Mouse (Mus musculus): Measurements from ENCODE around the gene Hbs1l. TPM values are rescaled to one million over a fixed set of nuclear protein-coding genes. Genes with fewer than 3 reads are reported as not detected.

The Hbs1l gene
- polyA plus RNA-seq, 1 experiment, result 12.2 TPM

- TF ChIP-seq CTCF (IDR thresholded peaks at IDR 0.05; ENCODE audit: extremely low read depth, insufficient read length, insufficient replicate concordance, low read depth, low read length) (no peak), POLR2A (IDR thresholded peaks at IDR 0.05; ENCODE audit: low read depth, low read length) (no peak)
- peaks cover 16% of the 10 kb centered on the region for H3K36me3 ChIP-seq (ENCODE audit: control insufficient read depth, insufficient read depth, low read length)
- 73% methylated on average over 7 of the region's 7 CpGs for WGBS
- no peak overlapping the region for H3K4me3 ChIP-seq (ENCODE audit: low read depth, low read length)
- no peaks in the 10 kb centered on the region for H3K27me3 ChIP-seq (ENCODE audit: control insufficient read depth, insufficient read depth, low read length)
- no peaks in the 10 kb centered on the region for H3K4me1 ChIP-seq (ENCODE audit: control insufficient read depth, insufficient read depth, insufficient read length, low read length)
- no peak overlapping the region for H3K27ac ChIP-seq (ENCODE audit: insufficient read depth, low read depth, low read length)
Measured at GRCm38 (mm10) chr10:21327605-21328135, 31.9 kb downstream of the Hbs1l start.

GRCm38 (mm10) chr10:21334349-21335105, 38.7 kb downstream of the Hbs1l start:
- TF ChIP-seq CTCF (IDR thresholded peaks at IDR 0.05; ENCODE audit: extremely low read depth, insufficient read length, insufficient replicate concordance, low read depth, low read length) (no peak), POLR2A (IDR thresholded peaks at IDR 0.05; ENCODE audit: low read depth, low read length) (no peak)
- Histone ChIP-seq H3K4me3 (ENCODE audit: low read depth, low read length) (no peak overlapping the region), H3K27me3 (ENCODE audit: control insufficient read depth, insufficient read depth, low read length) (no peaks in the 10 kb centered on the region), H3K4me1 (ENCODE audit: control insufficient read depth, insufficient read depth, insufficient read length, low read length) (no peaks in the 10 kb centered on the region; the same call in 1 of the 2 replicates), H3K36me3 (ENCODE audit: control insufficient read depth, insufficient read depth, low read length) (peaks cover 30% of the 10 kb centered on the region), H3K27ac (ENCODE audit: insufficient read depth, low read depth, low read length) (no peak overlapping the region)
- WGBS, result 41% methylated on average over 7 of the region's 7 CpGs

GRCm38 (mm10) chr10:21335534-21335933, 39.8 kb downstream of the Hbs1l start:
- Histone ChIP-seq H3K27ac (ENCODE audit: insufficient read depth, low read depth, low read length) (no peak overlapping the region), H3K27me3 (ENCODE audit: control insufficient read depth, insufficient read depth, low read length) (no peaks in the 10 kb centered on the region), H3K4me3 (ENCODE audit: low read depth, low read length) (no peak overlapping the region), H3K4me1 (ENCODE audit: control insufficient read depth, insufficient read depth, insufficient read length, low read length) (no peaks in the 10 kb centered on the region; the same call in 1 of the 2 replicates), H3K36me3 (ENCODE audit: control insufficient read depth, insufficient read depth, low read length) (peaks cover 31% of the 10 kb centered on the region)
- 93% methylated on average over 5 of the region's 5 CpGs for WGBS
- no peak for TF ChIP-seq POLR2A (IDR thresholded peaks at IDR 0.05; ENCODE audit: low read depth, low read length)
- TF ChIP-seq CTCF (IDR thresholded peaks at IDR 0.05; ENCODE audit: extremely low read depth, insufficient read length, insufficient replicate concordance, low read depth, low read length), result no peak

- no peaks in the 10 kb centered on the region; the same call in 1 of the 2 replicates for H3K4me1 ChIP-seq (ENCODE audit: control insufficient read depth, insufficient read depth, insufficient read length, low read length)
- H3K36me3 ChIP-seq (ENCODE audit: control insufficient read depth, insufficient read depth, low read length), result peaks cover 34% of the 10 kb centered on the region
- H3K27ac ChIP-seq (ENCODE audit: insufficient read depth, low read depth, low read length), result no peak overlapping the region
- no peaks in the 10 kb centered on the region for H3K27me3 ChIP-seq (ENCODE audit: control insufficient read depth, insufficient read depth, low read length)
- H3K4me3 ChIP-seq (ENCODE audit: low read depth, low read length), result no peak overlapping the region
- TF ChIP-seq CTCF (IDR thresholded peaks at IDR 0.05; ENCODE audit: extremely low read depth, insufficient read length, insufficient replicate concordance, low read depth, low read length) (no peak), POLR2A (IDR thresholded peaks at IDR 0.05; ENCODE audit: low read depth, low read length) (no peak)
- 73% methylated on average over 2 of the region's 2 CpGs for WGBS
Measured at GRCm38 (mm10) chr10:21337191-21337590, 41.4 kb downstream of the Hbs1l start.

- Histone ChIP-seq H3K27ac (ENCODE audit: insufficient read depth, low read depth, low read length) (no peak overlapping the region), H3K4me1 (ENCODE audit: control insufficient read depth, insufficient read depth, insufficient read length, low read length) (no peaks in the 10 kb centered on the region), H3K36me3 (ENCODE audit: control insufficient read depth, insufficient read depth, low read length) (peaks cover 43% of the 10 kb centered on the region), H3K27me3 (ENCODE audit: control insufficient read depth, insufficient read depth, low read length) (no peaks in the 10 kb centered on the region), H3K4me3 (ENCODE audit: low read depth, low read length) (no peak overlapping the region)
- WGBS, result 96% methylated on average over 14 of the region's 14 CpGs
- no peak for TF ChIP-seq POLR2A (IDR thresholded peaks at IDR 0.05; ENCODE audit: low read depth, low read length)
- TF ChIP-seq CTCF (IDR thresholded peaks at IDR 0.05; ENCODE audit: extremely low read depth, insufficient read length, insufficient replicate concordance, low read depth, low read length), result no peak
Measured at GRCm38 (mm10) chr10:21341706-21342105, 45.9 kb downstream of the Hbs1l start.

GRCm38 (mm10) chr10:21342331-21343005, 46.7 kb downstream of the Hbs1l start:
- no peak for TF ChIP-seq POLR2A (IDR thresholded peaks at IDR 0.05; ENCODE audit: low read depth, low read length)
- no peak for TF ChIP-seq CTCF (IDR thresholded peaks at IDR 0.05; ENCODE audit: extremely low read depth, insufficient read length, insufficient replicate concordance, low read depth, low read length)
- Histone ChIP-seq H3K4me3 (ENCODE audit: low read depth, low read length) (no peak overlapping the region), H3K27me3 (ENCODE audit: control insufficient read depth, insufficient read depth, low read length) (no peaks in the 10 kb centered on the region), H3K36me3 (ENCODE audit: control insufficient read depth, insufficient read depth, low read length) (peaks cover 43% of the 10 kb centered on the region), H3K27ac (ENCODE audit: insufficient read depth, low read depth, low read length) (no peak overlapping the region), H3K4me1 (ENCODE audit: control insufficient read depth, insufficient read depth, insufficient read length, low read length) (no peaks in the 10 kb centered on the region)
- 92% methylated on average over 11 of the region's 11 CpGs for whole genome bisulfite sequencing

- H3K27ac ChIP-seq (ENCODE audit: insufficient read depth, low read depth, low read length), result no peak overlapping the region
- no peak overlapping the region for H3K4me3 ChIP-seq (ENCODE audit: low read depth, low read length)
- H3K36me3 ChIP-seq (ENCODE audit: control insufficient read depth, insufficient read depth, low read length), result peaks cover 34% of the 10 kb centered on the region
- H3K27me3 ChIP-seq (ENCODE audit: control insufficient read depth, insufficient read depth, low read length), result no peaks in the 10 kb centered on the region
- WGBS, result 91% methylated on average over 4 of the region's 4 CpGs
- TF ChIP-seq POLR2A (IDR thresholded peaks at IDR 0.05; ENCODE audit: low read depth, low read length), result no peak
- TF ChIP-seq CTCF (IDR thresholded peaks at IDR 0.05; ENCODE audit: extremely low read depth, insufficient read length, insufficient replicate concordance, low read depth, low read length), result no peak
- no peaks in the 10 kb centered on the region for H3K4me1 ChIP-seq (ENCODE audit: control insufficient read depth, insufficient read depth, insufficient read length, low read length)
Measured at GRCm38 (mm10) chr10:21347332-21347731, 51.6 kb downstream of the Hbs1l start.
